Mouse (Mus musculus) heart, embryonic 11.5 days (tissue): ENCODE data around the gene Nipal4. TPM values are rescaled to one million over a fixed set of nuclear protein-coding genes. Genes with fewer than 3 reads are reported as not detected.

Experiments used
- ATAC-seq: fragments of 200-750 bp; cut with Nextera tagmentation; replicated peaks from 2 replicates; pipeline ENCODE4 v1.8.0; 2017; ENCODE audit warnings: moderate library complexity; ENCODE audit not compliant: insufficient number of reproducible peaks, low FRiP score, low TSS enrichment
- H3K27ac ChIP-seq: fragments of 300-500 bp; sonication (generic); 2 replicates; pipeline ENCODE4 v1.5.1; 2014; ENCODE audit warnings: mild to moderate bottlenecking, low read depth, low read length
- H3K27me3 ChIP-seq: fragments of 300-500 bp; sonication (generic); 2 replicates; pipeline ENCODE4 v1.6.1; 2014; ENCODE audit warnings: mild to moderate bottlenecking, low read length, mixed read lengths; ENCODE audit not compliant: control insufficient read depth, insufficient read depth
- H3K36me3 ChIP-seq: fragments of 300-500 bp; sonication (generic); 2 replicates; pipeline ENCODE4 v1.6.1; 2014; ENCODE audit warnings: mild to moderate bottlenecking, low read length, moderate library complexity, mixed read lengths; ENCODE audit not compliant: control insufficient read depth, insufficient read depth
- H3K4me1 ChIP-seq: fragments of 300-500 bp; sonication (generic); 2 replicates; pipeline ENCODE4 v1.6.1; 2014; ENCODE audit warnings: low read length; ENCODE audit not compliant: control insufficient read depth, insufficient read depth
- H3K4me2 ChIP-seq: fragments of 300-500 bp; sonication (generic); 2 replicates; pipeline ENCODE4 v1.6.1; 2014; ENCODE audit warnings: mild to moderate bottlenecking, moderate library complexity
- H3K4me3 ChIP-seq: fragments of 300-500 bp; sonication (generic); 2 replicates; pipeline ENCODE4 v1.5.1; 2014; ENCODE audit warnings: low read depth, low read length
- H3K9ac ChIP-seq: fragments of 300-500 bp; sonication (generic); 2 replicates; pipeline ENCODE4 v1.6.1; 2014; ENCODE audit warnings: mild to moderate bottlenecking, low read depth, low read length, moderate library complexity
- H3K9me3 ChIP-seq: fragments of 300-500 bp; sonication (generic); replicated peaks from 2 replicates; pipeline ENCODE4 v1.6.1; 2016; ENCODE audit warnings: low read length; ENCODE audit not compliant: control insufficient read depth
- WGBS: fragments of 180-500 bp; shearing (Covaris S2); extraction: QIAGEN DNeasy Blood & Tissue Kit; methylation state at CpG from one replicate; pipeline ENCODE4 v1.1.7; 2014; ENCODE audit not compliant: insufficient replicate concordance; 5-methylcytosine and 5-hydroxymethylcytosine counted together
- polyA plus RNA-seq: library from polyadenylated mRNA; unstranded; fragments of >200 nt; fragmentation: Nextera tagmentation; extraction: Ambion mirVana; gene quantifications from 2 replicates; pipeline ENCODE4 v1.2.1, GENCODE M21; 2014

Nipal4 gene
- polyA plus RNA-seq = 12.2 and 18.2 TPM in 2 replicates

DNA sequence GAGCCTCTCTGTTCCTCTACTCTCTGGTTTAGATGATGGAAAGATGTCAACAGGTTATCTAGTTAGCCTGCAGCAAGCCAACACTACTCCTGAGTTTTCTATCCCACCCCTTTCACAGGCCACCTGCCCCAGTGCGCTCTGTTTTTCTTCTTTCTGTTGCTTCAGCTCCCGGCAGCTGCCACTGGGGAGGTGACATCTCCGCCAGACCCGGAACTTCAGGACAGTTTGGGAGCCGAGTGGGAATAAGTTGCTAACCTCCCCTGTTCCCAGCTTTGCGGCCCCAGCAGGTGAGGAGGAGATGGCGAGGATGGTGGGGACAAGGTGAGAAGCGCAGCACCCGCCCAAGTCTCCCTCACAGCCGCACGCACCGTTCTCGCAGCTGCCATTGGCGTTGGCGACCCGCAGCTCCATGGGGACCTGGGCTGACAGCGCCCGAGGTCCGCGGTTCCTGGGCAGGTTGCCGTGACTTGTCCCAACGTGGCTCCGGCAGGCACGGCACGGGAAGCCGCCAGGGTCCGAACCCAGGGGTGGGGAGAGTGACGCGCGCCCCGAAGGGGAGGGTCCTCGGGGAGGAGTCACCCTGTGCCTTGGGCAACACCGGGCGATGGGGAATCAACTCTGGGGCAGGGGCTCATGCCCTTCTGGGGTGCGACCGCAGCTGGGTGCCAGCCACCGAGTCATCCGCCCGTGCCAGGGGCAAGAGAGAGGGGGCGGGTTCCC is at the start of gene Nipal4:
Nipal4 (minus strand) TSS at position 643 of the 720 bp plus-strand sequence.
- H3K4me1 ChIP-seq = peaks cover 4% of the 10 kb centered on the region; the same call in 1 of the 2 replicates
- peak within 1 kb of the TSS; percentile 72 for H3K4me3 ChIP-seq

DNA sequence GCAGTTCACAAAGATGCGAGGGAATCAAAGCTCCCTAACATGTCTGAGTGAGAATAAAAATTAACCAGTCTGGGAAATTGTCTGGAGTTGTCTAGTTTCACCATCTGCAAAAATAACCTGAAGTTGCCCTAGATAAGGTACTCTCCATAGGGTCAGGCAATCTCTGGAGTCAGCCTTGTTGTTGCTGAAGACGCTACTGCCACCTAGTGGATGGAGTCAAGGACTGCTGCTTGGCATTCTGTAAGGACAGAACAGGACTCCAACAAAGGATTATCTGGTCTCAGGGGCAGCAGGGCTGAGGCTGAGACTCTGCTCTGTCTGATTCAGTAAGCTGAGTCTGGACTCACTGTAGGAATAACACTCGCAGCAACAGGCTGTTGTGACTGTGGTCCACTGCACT is 49.0 kb upstream of the Nipal4 start:
- Histone ChIP-seq H3K4me3 (no peak overlapping the region), H3K36me3 (no peaks in the 10 kb centered on the region), H3K4me1 (peaks cover 45% of the 10 kb centered on the region), H3K4me2 (peak overlapping the region; percentile 46), H3K9me3 (no peaks in the 10 kb centered on the region), H3K9ac (peak overlapping the region; percentile 0; the same call in 1 of the 2 replicates), H3K27me3 (no peaks in the 10 kb centered on the region), H3K27ac (peak overlapping the region; percentile 95)
- peak; percentile 58 for ATAC-seq
- WGBS = 9% methylated on average over 3 of the region's 3 CpGs

More for the DNA sequence above, at the start of gene Nipal4:
- peak; percentile 56 for ATAC-seq
- H3K27me3 ChIP-seq = peaks cover 2% of the 10 kb centered on the region; the same call in 1 of the 2 replicates
- H3K36me3 ChIP-seq = no peaks in the 10 kb centered on the region
- H3K4me2 ChIP-seq = peak within 1 kb of the TSS; percentile 92
- H3K27ac ChIP-seq = peak within 1 kb of the TSS; percentile 35; the same call in 1 of the 2 replicates
- no peaks in the 10 kb centered on the region for H3K9me3 ChIP-seq
- under 1% methylated on average over 40 of the region's 40 CpGs for WGBS
- peak within 1 kb of the TSS; percentile 84 for H3K9ac ChIP-seq

DNA sequence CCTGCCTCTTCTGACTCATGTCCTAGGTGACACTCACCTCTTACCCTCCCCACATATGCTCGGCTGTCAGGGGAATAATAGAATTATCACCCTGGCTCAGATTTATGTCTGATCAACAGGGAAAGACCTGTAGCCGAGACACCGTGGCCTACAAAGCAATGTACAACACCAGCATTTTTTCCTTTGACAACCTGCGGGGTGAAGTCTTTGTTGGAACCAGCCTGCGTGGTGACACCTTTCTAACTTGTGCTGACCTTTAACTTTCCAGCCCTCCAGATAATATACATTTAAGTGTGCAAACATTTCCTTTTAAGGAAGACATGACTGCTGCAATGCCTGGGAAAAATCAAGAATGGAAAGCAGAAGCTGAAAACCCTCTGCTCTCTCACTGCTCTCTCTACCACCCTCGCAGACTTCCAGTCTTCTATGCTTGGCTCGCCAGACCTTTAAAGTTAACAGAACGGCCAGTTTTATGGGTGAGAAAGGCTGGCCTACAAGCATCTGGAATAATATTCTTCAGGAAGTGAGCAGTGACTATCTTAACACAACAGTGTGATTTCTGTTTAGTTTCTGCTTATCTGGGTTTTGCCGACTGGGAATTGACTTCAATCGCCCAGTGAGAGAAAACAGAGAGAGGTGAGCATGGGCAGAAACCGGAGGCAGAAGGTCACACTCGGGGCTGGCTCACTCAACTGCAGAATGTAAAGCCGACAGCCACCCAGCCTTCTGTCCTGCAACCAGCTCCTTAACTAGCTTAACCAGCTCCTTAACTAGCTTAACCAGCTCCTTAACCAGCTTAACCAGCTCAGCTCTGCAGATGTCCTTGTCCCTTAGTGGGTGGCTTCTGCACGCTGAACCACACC is 48.3 kb upstream of the Nipal4 start:
- no peak overlapping the region for H3K4me3 ChIP-seq
- H3K9me3 ChIP-seq = no peaks in the 10 kb centered on the region
- peak overlapping the region; percentile 46 for H3K4me2 ChIP-seq
- peak; percentile 50 for ATAC-seq
- peaks cover 52% of the 10 kb centered on the region for H3K4me1 ChIP-seq
- peak overlapping the region; percentile 54 for H3K9ac ChIP-seq
- H3K27me3 ChIP-seq = no peaks in the 10 kb centered on the region
- no peaks in the 10 kb centered on the region for H3K36me3 ChIP-seq
- WGBS = 15% methylated on average over 14 of the region's 14 CpGs
- H3K27ac ChIP-seq = peak overlapping the region; percentile 95

DNA sequence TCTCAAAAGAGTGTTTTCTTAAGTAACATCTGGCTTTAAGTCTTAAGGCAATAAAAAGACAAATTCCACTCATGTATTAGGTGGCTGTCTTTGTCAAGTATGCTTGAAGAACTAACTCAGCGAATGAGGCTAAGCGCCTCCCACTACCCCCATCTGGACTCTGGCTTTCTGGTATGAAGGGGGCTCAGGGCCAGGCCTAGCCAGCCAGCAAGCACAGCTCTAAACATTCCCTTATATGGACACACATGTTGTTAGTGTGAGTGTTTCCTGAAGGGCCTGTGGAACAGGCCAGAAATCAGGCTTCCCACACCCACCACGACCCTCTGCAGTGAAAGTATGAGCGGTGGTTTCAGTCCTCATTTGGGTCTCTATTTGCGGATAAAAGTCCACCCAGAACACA is 47.5 kb upstream of the Nipal4 start:
- Histone ChIP-seq H3K36me3 (no peaks in the 10 kb centered on the region), H3K4me2 (no peak overlapping the region), H3K27me3 (no peaks in the 10 kb centered on the region), H3K4me1 (peaks cover 55% of the 10 kb centered on the region), H3K9me3 (no peaks in the 10 kb centered on the region), H3K4me3 (no peak overlapping the region), H3K9ac (peak overlapping the region; percentile 54), H3K27ac (peak overlapping the region; percentile 95)
- WGBS = 30% methylated on average over 5 of the region's 5 CpGs
- 0 out of 2 replicates have a peak, but pooled peaks have one; percentile 41 for ATAC-seq

DNA sequence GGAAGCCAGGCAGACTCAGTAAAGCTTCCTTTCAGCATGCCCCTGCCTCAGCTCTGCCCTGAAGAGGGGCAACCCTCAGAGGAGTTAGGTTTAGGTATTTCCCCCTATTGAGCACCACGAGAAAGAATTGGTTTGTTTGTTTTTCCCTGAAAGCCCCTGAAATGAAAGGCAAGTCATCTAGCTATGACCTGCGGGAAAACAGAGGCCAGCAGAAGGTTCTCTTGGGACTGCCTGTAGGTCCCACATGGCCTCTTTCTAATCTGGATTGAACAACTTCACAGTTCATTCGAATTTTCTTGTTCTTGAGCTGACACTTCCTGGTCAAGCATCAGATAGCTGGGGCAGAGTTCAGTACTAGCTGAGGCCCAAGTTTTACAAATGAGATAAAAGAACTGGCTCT is 45.5 kb upstream of the Nipal4 start:
- no peak for ATAC-seq
- H3K4me2 ChIP-seq = no peak overlapping the region
- H3K27me3 ChIP-seq = no peaks in the 10 kb centered on the region
- WGBS = 16% methylated on average over 3 of the region's 3 CpGs
- no peaks in the 10 kb centered on the region for H3K9me3 ChIP-seq
- H3K27ac ChIP-seq = peak overlapping the region; percentile 75
- H3K9ac ChIP-seq = peak overlapping the region; percentile 46
- H3K4me1 ChIP-seq = peaks cover 55% of the 10 kb centered on the region
- no peaks in the 10 kb centered on the region for H3K36me3 ChIP-seq
- no peak overlapping the region for H3K4me3 ChIP-seq

DNA sequence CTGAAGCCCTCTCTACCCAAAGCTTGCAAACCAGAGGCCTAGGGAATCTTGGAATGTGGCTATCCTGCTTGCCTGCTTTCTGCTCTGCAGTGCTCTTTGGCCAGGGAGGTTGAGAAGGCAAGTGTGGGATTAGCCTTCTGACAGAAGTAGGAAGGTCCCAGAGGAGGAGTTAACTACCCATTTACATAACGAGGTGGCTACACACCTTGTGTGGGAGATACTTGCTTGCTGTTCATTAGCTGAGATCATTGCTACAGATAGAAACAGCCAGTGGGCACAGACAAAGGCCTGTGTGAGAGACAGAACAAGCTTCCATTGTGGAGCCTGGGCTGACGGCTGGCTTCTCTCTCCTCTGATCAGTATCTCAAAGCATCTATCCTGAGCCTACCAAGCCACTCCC is 43.6 kb upstream of the Nipal4 start:
- Histone ChIP-seq H3K4me3 (no peak overlapping the region), H3K9me3 (no peaks in the 10 kb centered on the region), H3K9ac (no peak overlapping the region), H3K27ac (peak overlapping the region; percentile 22; the same call in 1 of the 2 replicates), H3K4me1 (peaks cover 65% of the 10 kb centered on the region), H3K4me2 (no peak overlapping the region), H3K36me3 (no peaks in the 10 kb centered on the region), H3K27me3 (no peaks in the 10 kb centered on the region)
- WGBS = 37% methylated on average over 2 of the region's 2 CpGs
- no peak for ATAC-seq

DNA sequence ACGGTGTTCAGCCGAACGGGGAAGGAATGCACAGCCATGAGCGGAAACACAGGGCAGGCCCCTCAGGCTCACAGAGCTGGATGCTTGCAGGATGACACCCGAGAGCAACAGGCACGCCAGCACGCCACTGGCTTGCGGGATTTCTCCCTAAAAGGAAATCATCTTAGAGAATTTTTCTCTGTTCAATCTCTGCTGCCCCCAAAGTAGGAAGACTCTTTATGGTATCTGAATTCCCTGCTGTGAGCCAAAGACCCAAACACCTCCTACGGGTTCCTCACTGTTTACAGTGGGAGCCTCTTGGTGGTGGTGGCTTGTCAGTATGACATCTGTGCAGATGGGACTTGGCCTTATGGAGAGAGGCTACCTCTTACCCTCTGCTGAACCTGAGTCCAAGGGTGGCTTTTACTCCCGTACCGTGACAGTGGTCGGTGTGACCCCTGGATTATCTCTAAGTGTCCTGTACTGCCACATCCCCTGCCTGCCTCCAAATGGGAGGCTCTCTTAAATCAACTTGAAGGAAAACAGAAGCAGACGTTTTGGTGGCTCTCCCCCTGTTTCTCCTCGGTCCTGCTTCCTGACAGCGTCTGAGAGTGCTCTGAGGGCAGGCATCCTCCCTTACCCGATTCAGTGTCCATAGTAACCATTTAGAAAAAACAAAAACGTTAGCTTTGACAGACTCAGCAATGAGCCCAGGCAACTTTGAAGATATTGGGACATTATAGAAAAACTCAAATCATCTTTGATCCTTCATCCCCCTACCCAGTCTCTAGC is 39.5 kb upstream of the Nipal4 start:
- H3K36me3 ChIP-seq = no peaks in the 10 kb centered on the region
- H3K4me3 ChIP-seq = no peak overlapping the region
- H3K27ac ChIP-seq = peak overlapping the region; percentile 73
- no peaks in the 10 kb centered on the region for H3K9me3 ChIP-seq
- peak overlapping the region; percentile 49; the same call in 1 of the 2 replicates for H3K9ac ChIP-seq
- no peak overlapping the region; the same call in 1 of the 2 replicates for H3K4me2 ChIP-seq
- H3K27me3 ChIP-seq = no peaks in the 10 kb centered on the region
- H3K4me1 ChIP-seq = peaks cover 53% of the 10 kb centered on the region
- WGBS = 23% methylated on average over 17 of the region's 17 CpGs
- no peak for ATAC-seq

DNA sequence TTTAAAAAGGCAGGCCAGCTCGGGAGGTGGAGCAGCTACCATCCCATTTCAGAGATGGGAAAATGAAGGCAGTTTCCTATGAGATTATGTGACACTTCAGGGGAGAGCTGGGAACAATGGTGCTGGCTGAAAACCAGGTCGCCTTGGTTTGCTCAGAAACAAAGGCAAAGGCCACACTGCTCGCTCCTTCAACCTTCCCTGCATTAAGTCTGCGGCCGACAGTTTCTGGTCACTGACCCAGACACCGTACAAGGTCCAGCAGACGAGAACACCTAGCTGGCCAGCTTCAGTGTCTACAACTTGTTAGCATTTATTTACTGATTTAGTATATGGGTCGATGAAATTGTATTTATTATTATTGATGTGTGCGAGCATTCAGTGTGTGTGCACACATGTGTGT is 38.5 kb upstream of the Nipal4 start:
- H3K27ac ChIP-seq = no peak overlapping the region
- H3K4me2 ChIP-seq = no peak overlapping the region
- no peaks in the 10 kb centered on the region for H3K27me3 ChIP-seq
- WGBS = 82% methylated on average over 9 of the region's 9 CpGs
- ATAC-seq = no peak
- no peaks in the 10 kb centered on the region for H3K36me3 ChIP-seq
- peaks cover 49% of the 10 kb centered on the region for H3K4me1 ChIP-seq
- H3K9me3 ChIP-seq = no peaks in the 10 kb centered on the region
- no peak overlapping the region for H3K9ac ChIP-seq
- H3K4me3 ChIP-seq = no peak overlapping the region
